Mouse (Mus musculus) stomach, postnatal 0 days (tissue): ENCODE measurements around the gene Celf6.

Experiments used
- CTCF ChIP-seq: IDR thresholded peaks from 2 replicates; pipeline ENCODE4 v1.5.1; 2016; ENCODE audit warnings: antibody characterized with exemption, low read depth, mild to moderate bottlenecking, moderate library complexity
- EP300 ChIP-seq: optimal IDR thresholded peaks from 2 replicates; pipeline ENCODE3; 2016; ENCODE audit warnings: antibody characterized with exemption

DNA sequence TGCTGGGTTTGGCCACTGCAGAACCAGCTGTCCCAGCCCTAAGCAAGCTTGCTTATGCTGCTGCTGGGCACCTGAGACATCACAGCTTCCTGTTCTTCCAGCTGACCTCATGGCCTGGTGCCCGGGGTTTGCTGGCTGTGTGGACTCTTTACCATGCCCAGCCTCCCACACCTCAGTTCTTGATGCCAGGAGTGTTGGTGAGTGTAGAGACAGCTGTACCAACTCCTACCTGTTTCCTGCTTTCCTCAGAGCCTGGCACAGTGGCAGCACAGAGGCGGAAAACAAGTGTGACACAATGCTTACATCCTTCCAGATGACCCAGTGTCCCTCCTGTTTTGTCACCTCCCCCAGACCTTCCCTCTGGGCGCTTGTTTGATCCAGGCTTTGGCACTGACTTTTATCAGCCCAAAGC lies 26.1 kb upstream of the Celf6 start:
- TF ChIP-seq CTCF (no peak), EP300 (no peak)
